Mouse (Mus musculus) forebrain, postnatal 0 days (tissue): ENCODE data around the gene Psmc5. TPM values are rescaled to one million over a fixed set of nuclear protein-coding genes. Genes with fewer than 3 reads are reported as not detected.

Source experiments
- ATAC-seq: fragments of 200-750 bp; cut with Nextera tagmentation; 2 replicates; pipeline ENCODE4 v1.8.0; 2017; ENCODE audit warnings: mild to moderate bottlenecking, moderate library complexity
- DNase-seq: peaks from one replicate; pipeline ENCODE4 v3.0.0-alpha.2; 2015
- H3K27ac ChIP-seq: fragments of 300-500 bp; sonication (generic); 2 replicates; pipeline ENCODE4 v1.5.1; 2014; ENCODE audit warnings: low read depth, mild to moderate bottlenecking, antibody characterized with exemption, low read length, moderate library complexity, mixed read lengths
- H3K27me3 ChIP-seq: fragments of 300-500 bp; sonication (generic); 2 replicates; pipeline ENCODE4 v1.6.1; 2014; ENCODE audit warnings: mild to moderate bottlenecking, low read length, mixed read lengths; ENCODE audit not compliant: insufficient read depth
- H3K36me3 ChIP-seq: fragments of 300-500 bp; sonication (generic); 2 replicates; pipeline ENCODE4 v1.6.1; 2014; ENCODE audit warnings: mild to moderate bottlenecking, moderate library complexity; ENCODE audit not compliant: insufficient read depth
- H3K4me1 ChIP-seq: fragments of 300-500 bp; sonication (generic); 2 replicates; pipeline ENCODE4 v1.6.1; 2014; ENCODE audit warnings: antibody characterized with exemption; ENCODE audit not compliant: insufficient read depth
- H3K4me2 ChIP-seq: fragments of 300-500 bp; sonication (generic); 2 replicates; pipeline ENCODE4 v1.6.1; 2014; ENCODE audit warnings: low read depth, mild to moderate bottlenecking, moderate library complexity
- H3K4me3 ChIP-seq: fragments of 300-500 bp; sonication (generic); 2 replicates; pipeline ENCODE4 v1.5.1; 2014; ENCODE audit warnings: low read depth, low read length, mixed read lengths
- H3K9ac ChIP-seq: fragments of 300-500 bp; sonication (generic); 2 replicates; pipeline ENCODE4 v1.6.1; 2014; ENCODE audit warnings: mild to moderate bottlenecking
- H3K9me3 ChIP-seq: fragments of 300-500 bp; sonication (generic); 2 replicates; pipeline ENCODE4 v1.6.1; 2016; ENCODE audit warnings: low read length
- CTCF ChIP-seq: sonication (generic); IDR thresholded peaks from 2 replicates; pipeline ENCODE4 v1.5.1; 2016; ENCODE audit warnings: antibody characterized with exemption, control low read depth, low read depth
- WGBS: fragments of 180-500 bp; shearing (Covaris S2); extraction: QIAGEN DNeasy Blood & Tissue Kit; methylation state at CpG from one replicate; pipeline ENCODE4 v1.1.7; 2014; 5-methylcytosine and 5-hydroxymethylcytosine counted together
- polyA plus RNA-seq: library from polyadenylated mRNA; unstranded; fragments of >200 nt; fragmentation: Nextera tagmentation; extraction: Ambion mirVana; gene quantifications from 2 replicates; pipeline ENCODE4 v1.2.1, GENCODE M21; 2015
- total RNA-seq: library from RNA; depleted of rRNA; stranded (reverse); fragments of >200 nt; gene quantifications from 2 replicates; pipeline ENCODE4 v1.2.3, GENCODE M21; 2014; rRNA removed

The Psmc5 gene
- total and polyA plus RNA-seq, 2 experiments from 2014 or later = 108 to 270 TPM

- H3K4me1 ChIP-seq = no peaks in the 10 kb centered on the region
- DNase-seq (no peak), ATAC-seq (no peak)
- no peak for TF ChIP-seq CTCF
- H3K9me3 ChIP-seq = no peaks in the 10 kb centered on the region
- no peak overlapping the region for H3K27ac ChIP-seq
- H3K36me3 ChIP-seq = no peaks in the 10 kb centered on the region
- H3K4me3 ChIP-seq = no peak overlapping the region
- H3K4me2 ChIP-seq = no peak overlapping the region
- WGBS = 89% methylated on average over 3 of the region's 3 CpGs
- H3K9ac ChIP-seq = no peak overlapping the region
- H3K27me3 ChIP-seq = no peaks in the 10 kb centered on the region
These were observed 50.1 kb downstream of the Psmc5 start for GRCm38 (mm10) chr11:106306065-106306385.

GRCm38 (mm10) chr11:106306758-106307157 lies 50.8 kb downstream of the Psmc5 start:
- ATAC-seq (no peak), DNase-seq (no peak)

DNA sequence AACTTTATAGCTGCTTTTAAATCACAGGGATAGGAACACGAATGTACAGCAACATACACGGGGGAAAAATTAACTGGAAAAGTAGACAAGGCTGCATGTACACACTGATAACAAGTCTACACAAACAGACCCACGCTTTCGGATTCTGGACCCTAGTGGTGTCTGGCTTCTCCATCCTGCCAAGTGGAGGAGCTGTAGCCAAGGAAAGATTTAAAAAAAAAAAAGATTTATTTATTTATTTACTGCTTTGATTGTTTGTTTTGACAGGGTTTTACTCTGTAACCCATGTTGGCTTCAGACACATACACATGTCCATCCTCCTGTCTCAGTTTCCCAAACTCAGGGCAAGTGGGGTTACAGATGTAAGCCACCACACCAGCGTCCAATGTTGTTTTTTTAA lies 51.5 kb downstream of the Psmc5 start:
- TF ChIP-seq CTCF = no peak
- Histone ChIP-seq H3K27me3 (no peaks in the 10 kb centered on the region), H3K9ac (no peak overlapping the region), H3K4me3 (no peak overlapping the region), H3K36me3 (no peaks in the 10 kb centered on the region), H3K4me1 (no peaks in the 10 kb centered on the region), H3K27ac (no peak overlapping the region), H3K9me3 (no peaks in the 10 kb centered on the region), H3K4me2 (no peak overlapping the region)
- no peak for ATAC-seq
- no peak for DNase-seq
- 55% methylated on average over 5 of the region's 5 CpGs for WGBS

More at GRCm38 (mm10) chr11:106306758-106307157, 50.8 kb downstream of the Psmc5 start:
- Histone ChIP-seq H3K4me3 (no peak overlapping the region), H3K27me3 (no peaks in the 10 kb centered on the region), H3K4me2 (no peak overlapping the region), H3K4me1 (no peaks in the 10 kb centered on the region), H3K9ac (no peak overlapping the region), H3K27ac (no peak overlapping the region), H3K9me3 (no peaks in the 10 kb centered on the region), H3K36me3 (no peaks in the 10 kb centered on the region)
- no peak for TF ChIP-seq CTCF
- WGBS = 71% methylated on average over 9 of the region's 9 CpGs

- no peaks in the 10 kb centered on the region for H3K9me3 ChIP-seq
- ATAC-seq = no peak
- WGBS = 83% methylated on average over 11 of the region's 11 CpGs
These were observed 52.2 kb downstream of the Psmc5 start for GRCm38 (mm10) chr11:106308162-106308561.

DNA sequence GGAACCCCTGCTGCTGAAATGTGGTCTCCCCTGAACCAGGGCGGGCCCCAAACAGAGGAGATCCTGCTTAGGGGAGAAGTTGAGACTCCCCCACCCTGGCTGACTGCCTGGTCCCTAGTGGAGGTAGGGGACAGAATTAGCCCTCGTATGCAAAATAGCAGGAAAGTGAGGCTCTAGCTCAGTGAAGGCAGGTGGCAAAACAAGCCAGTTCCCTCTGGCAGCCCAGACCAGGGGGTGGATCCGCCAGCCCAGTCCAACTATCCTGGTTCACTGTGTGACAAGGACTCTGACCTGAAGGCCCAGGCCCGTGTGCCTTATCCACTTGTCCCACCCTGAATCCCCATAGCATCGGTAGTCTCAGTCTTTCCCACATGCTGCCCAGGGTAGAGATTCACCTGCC lies 54.2 kb downstream of the Psmc5 start:
- TF ChIP-seq CTCF = no peak
- H3K27me3 ChIP-seq = no peaks in the 10 kb centered on the region
- H3K36me3 ChIP-seq = no peaks in the 10 kb centered on the region
- no peaks in the 10 kb centered on the region for H3K4me1 ChIP-seq
- no peaks in the 10 kb centered on the region for H3K9me3 ChIP-seq
- ATAC-seq (no peak), DNase-seq (no peak)
- H3K9ac ChIP-seq = no peak overlapping the region
- no peak overlapping the region for H3K4me3 ChIP-seq
- no peak overlapping the region for H3K4me2 ChIP-seq
- 72% methylated on average over 5 of the region's 5 CpGs for WGBS
- no peak overlapping the region for H3K27ac ChIP-seq

More at GRCm38 (mm10) chr11:106308162-106308561, 52.2 kb downstream of the Psmc5 start:
- H3K4me2 ChIP-seq = no peak overlapping the region
- H3K27ac ChIP-seq = no peak overlapping the region
- no peak overlapping the region for H3K9ac ChIP-seq
- TF ChIP-seq CTCF = no peak
- no peak for DNase-seq
- no peak overlapping the region for H3K4me3 ChIP-seq
- H3K27me3 ChIP-seq = no peaks in the 10 kb centered on the region
- no peaks in the 10 kb centered on the region for H3K4me1 ChIP-seq
- H3K36me3 ChIP-seq = no peaks in the 10 kb centered on the region

Other genes starting within 250 kb of the Psmc5 start
- 0.92 and 2.8 TPM in 2 replicates for gene Kcnh6, start 248.0 kb upstream of the Psmc5 start, total RNA-seq
- gene Kcnh6, start 248.0 kb upstream of the Psmc5 start, polyA plus RNA-seq = 0.80 and 1.5 TPM in 2 replicates
- 150 and 222 TPM in 2 replicates for gene Dcaf7, start 219.3 kb upstream of the Psmc5 start, total RNA-seq
- gene Dcaf7, start 219.3 kb upstream of the Psmc5 start, polyA plus RNA-seq = 79.1 and 115 TPM in 2 replicates
- 17.4 and 18.1 TPM in 2 replicates for gene Taco1, start 190.1 kb upstream of the Psmc5 start, total RNA-seq
- 2.9 and 5.0 TPM in 2 replicates for gene Taco1, start 190.1 kb upstream of the Psmc5 start, polyA plus RNA-seq
- 29.2 and 32.9 TPM in 2 replicates for gene Map3k3, start 171.5 kb upstream of the Psmc5 start, total RNA-seq
- gene Map3k3, start 171.5 kb upstream of the Psmc5 start, polyA plus RNA-seq = 6.7 and 8.5 TPM in 2 replicates
- gene Gm10840, start 95.3 kb upstream of the Psmc5 start, total RNA-seq = not detected in 2 replicates
- gene Gm10840, start 95.3 kb upstream of the Psmc5 start, polyA plus RNA-seq = 0.67 and 0.82 TPM in 2 replicates
- 83.9 and 85.0 TPM in 2 replicates for gene Limd2, start 95.3 kb upstream of the Psmc5 start, total RNA-seq
- gene Limd2, start 95.3 kb upstream of the Psmc5 start, polyA plus RNA-seq = 171 and 189 TPM in 2 replicates
- 23.4 and 34.8 TPM in 2 replicates for gene Strada, start 54.0 kb upstream of the Psmc5 start, total RNA-seq
- gene Strada, start 54.0 kb upstream of the Psmc5 start, polyA plus RNA-seq = 20.0 and 23.7 TPM in 2 replicates
- gene Ccdc47, start 39.8 kb upstream of the Psmc5 start, total RNA-seq = 29.4 and 41.0 TPM in 2 replicates
- 71.8 and 90.1 TPM in 2 replicates for gene Ccdc47, start 39.8 kb upstream of the Psmc5 start, polyA plus RNA-seq
- gene Ddx42, start 39.2 kb upstream of the Psmc5 start, total RNA-seq = 58.8 and 76.3 TPM in 2 replicates
- 49.5 and 62.2 TPM in 2 replicates for gene Ddx42, start 39.2 kb upstream of the Psmc5 start, polyA plus RNA-seq
- 40.2 and 62.7 TPM in 2 replicates for gene Ftsj3, start 75 bp upstream of the Psmc5 start, total RNA-seq
- 29.0 and 29.7 TPM in 2 replicates for gene Ftsj3, start 75 bp upstream of the Psmc5 start, polyA plus RNA-seq
- gene Smarcd2, start 16.8 kb downstream of the Psmc5 start, total RNA-seq = 16.9 and 20.0 TPM in 2 replicates
- 8.5 and 9.5 TPM in 2 replicates for gene Smarcd2, start 16.8 kb downstream of the Psmc5 start, polyA plus RNA-seq
- gene Tcam1, start 20.5 kb downstream of the Psmc5 start, total RNA-seq = 0.23 and 0.38 TPM in 2 replicates
- 0.18 and 0.23 TPM in 2 replicates for gene Tcam1, start 20.5 kb downstream of the Psmc5 start, polyA plus RNA-seq
- gene Gh, start 45.7 kb downstream of the Psmc5 start, total RNA-seq = not detected in 2 replicates
- gene Gh, start 45.7 kb downstream of the Psmc5 start, polyA plus RNA-seq = not detected in 2 replicates
- gene Cd79b, start 58.6 kb downstream of the Psmc5 start, total RNA-seq = 0.38 and 0.46 TPM in 2 replicates
- 0.71 and 1.1 TPM in 2 replicates for gene Cd79b, start 58.6 kb downstream of the Psmc5 start, polyA plus RNA-seq
- gene Scn4a, start 97.1 kb downstream of the Psmc5 start, total RNA-seq = not detected in 2 replicates
- gene Scn4a, start 97.1 kb downstream of the Psmc5 start, polyA plus RNA-seq = 0.06 TPM in 1 of 2 replicates, not detected in the other
- 0.23 TPM in 1 of 2 replicates, not detected in the other for gene Prr29, start 109.3 kb downstream of the Psmc5 start, total RNA-seq
- 0.69 TPM in 1 of 2 replicates, not detected in the other for gene Prr29, start 109.3 kb downstream of the Psmc5 start, polyA plus RNA-seq
- 4.6 and 8.3 TPM in 2 replicates for gene Icam2, start 131.9 kb downstream of the Psmc5 start, total RNA-seq
- gene Icam2, start 131.9 kb downstream of the Psmc5 start, polyA plus RNA-seq = 7.0 and 9.1 TPM in 2 replicates
- 4.9 and 8.4 TPM in 2 replicates for gene Ern1, start 231.7 kb downstream of the Psmc5 start, total RNA-seq
- gene Ern1, start 231.7 kb downstream of the Psmc5 start, polyA plus RNA-seq = 0.65 and 1.7 TPM in 2 replicates